Mouse (Mus musculus) left cerebral cortex, postnatal 25 days (tissue): Measurements from ENCODE around the gene Klrg1. TPM values are rescaled to one million over a fixed set of nuclear protein-coding genes. Genes with fewer than 3 reads are reported as not detected.

ENCODE experiments used
- total RNA-seq, 2 experiments: library from RNA; stranded (reverse); gene quantifications; 2 replicates each; pipeline ENCODE4 v1.2.3; 2021

The Klrg1 gene
- total RNA-seq, 2 experiments from 2014 or later = 0.25 TPM; not detected in 1

Other genes starting within 250 kb of the Klrg1 start
- gene M6pr, start 25.8 kb upstream of the Klrg1 start, total RNA-seq = 10 to 100 TPM; 62.3 to 64.3 TPM
- 10 to 100 TPM; 56.8 to 64.7 TPM for gene Phc1, start 57.7 kb upstream of the Klrg1 start, total RNA-seq
- 10 to 100 TPM; 84.1 to 91.8 TPM for gene Rimklb, start 215.9 kb upstream of the Klrg1 start, total RNA-seq
- 1 to 10 TPM in 1 of 2 experiments, under 1 TPM in 1; 0.32 to 1.2 TPM for gene Mfap5, start 223.0 kb upstream of the Klrg1 start, total RNA-seq